Mouse (Mus musculus) kidney, postnatal 0 days (tissue): ENCODE data around the gene Zbtb37. TPM values are rescaled to one million over a fixed set of nuclear protein-coding genes. Genes with fewer than 3 reads are reported as not detected.
"Not testable (repeated sequence)": the region's sequence is repeated elsewhere in the genome, so short reads cannot be mapped to it uniquely, and the experiment has no call there.

Experiments
- ATAC-seq: fragments of 200-750 bp; cut with Nextera tagmentation; replicated peaks from 2 replicates; pipeline ENCODE4 v1.8.0; 2017; ENCODE audit warnings: low read depth, moderate number of reproducible peaks, moderate TSS enrichment, moderate library complexity; ENCODE audit not compliant: low FRiP score
- DNase-seq: peaks from one replicate; pipeline ENCODE4 v3.0.0-alpha.2; 2016; ENCODE audit warnings: low spot score
- H3K27ac ChIP-seq: fragments of 300-500 bp; sonication (generic); 2 replicates; pipeline ENCODE4 v1.5.1; 2014; ENCODE audit warnings: mild to moderate bottlenecking
- H3K27me3 ChIP-seq: fragments of 300-500 bp; sonication (generic); 2 replicates; pipeline ENCODE4 v1.6.1; 2014; ENCODE audit warnings: low read length, mixed read lengths; ENCODE audit not compliant: insufficient read depth
- H3K36me3 ChIP-seq: fragments of 300-500 bp; sonication (generic); 2 replicates; pipeline ENCODE4 v1.6.1; 2014; ENCODE audit warnings: low read length, mixed read lengths; ENCODE audit not compliant: insufficient read depth
- H3K4me1 ChIP-seq: fragments of 300-500 bp; sonication (generic); replicated peaks from 2 replicates; pipeline ENCODE4 v1.6.1; 2014; ENCODE audit warnings: antibody characterized with exemption, low read length, mixed read lengths; ENCODE audit not compliant: insufficient read depth
- H3K4me2 ChIP-seq: fragments of 300-500 bp; sonication (generic); 2 replicates; pipeline ENCODE4 v1.6.1; 2014; ENCODE audit warnings: mild to moderate bottlenecking, low read length, moderate library complexity, mixed read lengths
- H3K4me3 ChIP-seq: fragments of 300-500 bp; sonication (generic); replicated peaks from 2 replicates; pipeline ENCODE4 v1.5.1; 2014; ENCODE audit warnings: low read depth, low read length
- H3K9ac ChIP-seq: fragments of 300-500 bp; sonication (generic); 2 replicates; pipeline ENCODE4 v1.6.1; 2014; ENCODE audit warnings: low read depth, low read length
- H3K9me3 ChIP-seq: fragments of 300-500 bp; sonication (generic); replicated peaks from 2 replicates; pipeline ENCODE4 v1.6.1; 2016; ENCODE audit warnings: low read length, inconsistent platforms, mixed read lengths
- CTCF ChIP-seq: IDR thresholded peaks from 2 replicates; pipeline ENCODE4 v1.5.1; 2016; ENCODE audit warnings: antibody characterized with exemption, low read depth, mild to moderate bottlenecking, moderate library complexity
- WGBS: fragments of 180-500 bp; shearing (Covaris S2); extraction: QIAGEN DNeasy Blood & Tissue Kit; methylation state at CpG from one replicate; pipeline ENCODE4 v1.1.7; 2014; 5-methylcytosine and 5-hydroxymethylcytosine counted together
- polyA plus RNA-seq: library from polyadenylated mRNA; unstranded; fragments of >200 nt; fragmentation: Nextera tagmentation; extraction: Ambion mirVana; gene quantifications from 2 replicates; pipeline ENCODE4 v1.2.1, GENCODE M21; 2015

The Zbtb37 gene
- polyA plus RNA-seq, 1 experiment from 2014 or later: 7.4 TPM

DNA sequence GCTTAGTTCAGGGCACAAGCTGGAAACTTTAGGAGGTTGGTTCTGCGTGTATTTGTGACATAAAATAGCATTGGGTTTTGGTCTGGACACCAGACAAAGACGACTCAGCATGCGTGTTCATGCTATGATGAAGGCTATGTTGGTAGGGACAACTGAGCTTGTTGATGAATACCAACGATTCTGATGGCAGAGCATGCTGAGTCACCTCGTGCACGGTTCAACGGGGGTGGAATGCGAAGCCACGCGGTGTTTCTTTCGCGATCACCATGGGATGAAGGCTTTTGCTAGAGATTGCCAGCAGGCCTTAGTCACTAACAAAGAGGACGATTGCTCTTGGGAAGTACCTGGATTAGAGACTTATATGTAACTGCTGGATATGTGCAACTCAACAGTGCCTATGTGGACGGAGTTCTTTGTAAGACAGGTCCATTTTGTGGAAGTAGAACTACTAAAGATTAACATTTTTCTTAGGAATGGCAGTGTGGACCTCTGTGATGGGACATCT lies 684 bp upstream of the Zbtb37 start:
- peaks cover 6% of the 10 kb centered on the region; the same call in 1 of the 2 replicates for H3K4me1 ChIP-seq
- TF ChIP-seq CTCF: no peak
- H3K36me3 ChIP-seq: peaks cover 29% of the 10 kb centered on the region
- peak overlapping the region; percentile 95 for H3K27ac ChIP-seq
- ATAC-seq: peak; percentile 53
- 0% methylated on average over 14 of the region's 14 CpGs for WGBS
- H3K9me3 ChIP-seq: no peaks in the 10 kb centered on the region
- H3K4me2 ChIP-seq: peak overlapping the region; percentile 88
- no peaks in the 10 kb centered on the region for H3K27me3 ChIP-seq
- DNase-seq: peak; percentile 68
- H3K9ac ChIP-seq: peak overlapping the region; percentile 78
- H3K4me3 ChIP-seq: peak overlapping the region; percentile 81

DNA sequence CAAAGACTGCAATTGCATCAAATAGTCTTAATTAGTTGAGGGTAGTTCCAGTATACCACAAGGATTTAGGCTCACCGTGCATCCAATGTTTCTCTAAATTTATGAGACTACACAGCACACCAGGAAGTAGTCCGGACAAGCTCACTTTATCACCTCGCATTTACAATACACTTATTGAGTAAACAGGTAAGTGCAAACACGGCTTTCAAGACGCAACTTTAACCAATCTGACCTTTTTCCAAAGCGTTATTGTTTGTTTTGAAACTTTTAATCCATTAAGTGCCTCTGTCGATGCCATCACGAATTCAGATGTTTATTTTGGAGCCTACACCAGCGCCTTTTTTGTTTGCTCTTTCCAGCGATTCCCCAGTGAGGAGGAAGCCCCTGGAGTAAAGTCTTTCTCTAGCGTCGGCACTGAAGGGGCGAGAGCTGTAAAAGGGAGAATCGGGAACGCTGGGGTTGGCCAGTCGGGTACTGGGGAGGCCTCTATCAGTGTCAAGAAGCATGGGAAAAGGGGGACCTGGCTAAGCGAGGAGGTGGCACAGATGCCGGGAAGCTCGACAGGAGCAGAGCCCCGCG lies 704 bp downstream of the Zbtb37 start:
- H3K9me3 ChIP-seq: no peaks in the 10 kb centered on the region
- peak overlapping the region; percentile 69 for H3K4me2 ChIP-seq
- DNase-seq (peak; percentile 57), ATAC-seq (no peak)
- H3K4me3 ChIP-seq: peak overlapping the region; percentile 81
- H3K27me3 ChIP-seq: no peaks in the 10 kb centered on the region
- peak overlapping the region; percentile 95 for H3K27ac ChIP-seq
- WGBS: under 1% methylated on average over 21 of the region's 21 CpGs
- peak overlapping the region; percentile 81 for H3K9ac ChIP-seq
- TF ChIP-seq CTCF: no peak
- peaks cover 32% of the 10 kb centered on the region for H3K36me3 ChIP-seq
- peaks cover 6% of the 10 kb centered on the region; the same call in 1 of the 2 replicates for H3K4me1 ChIP-seq

DNA sequence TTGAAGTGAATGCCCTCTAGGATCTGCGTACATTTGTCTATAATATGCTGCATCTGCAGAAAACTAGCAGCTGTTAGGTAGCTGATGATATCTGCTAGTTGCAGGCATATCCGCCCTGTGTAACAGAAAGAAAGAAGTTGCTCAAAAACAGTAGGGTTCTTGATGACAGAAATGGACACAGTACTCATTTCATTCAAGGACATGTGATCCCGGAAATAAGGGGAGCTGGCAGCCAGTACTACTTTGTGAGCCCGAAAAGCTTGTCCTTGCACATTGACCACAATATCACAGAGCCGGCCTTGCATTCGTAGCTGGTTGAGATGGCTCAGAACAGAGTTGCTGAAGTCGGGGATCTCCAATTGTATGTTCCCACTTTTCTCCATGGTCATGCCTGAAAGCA lies 2.3 kb downstream of the Zbtb37 start:
- 89% methylated on average over 7 of the region's 7 CpGs for WGBS
- peaks cover 21% of the 10 kb centered on the region for H3K36me3 ChIP-seq
- DNase-seq: no peak

DNA sequence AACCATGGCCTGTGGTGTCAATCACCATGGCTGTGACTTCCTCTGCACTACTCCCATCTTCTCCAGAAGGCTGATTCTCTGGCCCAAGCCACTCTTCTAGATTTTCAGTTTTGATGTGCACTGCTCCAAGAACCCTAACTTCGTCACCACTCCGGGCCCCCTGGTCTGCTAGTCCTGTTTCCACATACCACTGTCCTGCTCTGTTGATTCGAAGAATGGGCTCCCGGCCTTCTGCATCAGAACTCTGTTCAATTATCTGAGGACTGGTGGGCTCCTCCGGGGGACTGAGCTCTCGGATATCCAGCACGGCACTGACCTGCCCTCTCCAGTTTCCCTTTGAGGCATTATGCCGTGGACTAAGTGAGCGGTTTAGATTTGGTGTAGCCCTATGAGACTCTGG lies 2.8 kb downstream of the Zbtb37 start:
- ATAC-seq (no peak), DNase-seq (no peak)
- Histone ChIP-seq H3K9ac (no peak overlapping the region), H3K4me2 (no peak overlapping the region), H3K9me3 (no peaks in the 10 kb centered on the region), H3K27ac (no peak overlapping the region), H3K4me1 (peaks cover 4% of the 10 kb centered on the region; the same call in 1 of the 2 replicates), H3K27me3 (no peaks in the 10 kb centered on the region), H3K36me3 (peaks cover 19% of the 10 kb centered on the region), H3K4me3 (no peak overlapping the region)
- WGBS: 79% methylated on average over 9 of the region's 9 CpGs
- no peak for TF ChIP-seq CTCF

More for the DNA sequence above, 2.3 kb downstream of the Zbtb37 start:
- Histone ChIP-seq H3K4me3 (no peak overlapping the region), H3K4me2 (no peak overlapping the region), H3K27me3 (no peaks in the 10 kb centered on the region), H3K4me1 (peaks cover 6% of the 10 kb centered on the region; the same call in 1 of the 2 replicates), H3K27ac (no peak overlapping the region), H3K9ac (no peak overlapping the region), H3K9me3 (no peaks in the 10 kb centered on the region)
- no peak for ATAC-seq
- no peak for TF ChIP-seq CTCF

DNA sequence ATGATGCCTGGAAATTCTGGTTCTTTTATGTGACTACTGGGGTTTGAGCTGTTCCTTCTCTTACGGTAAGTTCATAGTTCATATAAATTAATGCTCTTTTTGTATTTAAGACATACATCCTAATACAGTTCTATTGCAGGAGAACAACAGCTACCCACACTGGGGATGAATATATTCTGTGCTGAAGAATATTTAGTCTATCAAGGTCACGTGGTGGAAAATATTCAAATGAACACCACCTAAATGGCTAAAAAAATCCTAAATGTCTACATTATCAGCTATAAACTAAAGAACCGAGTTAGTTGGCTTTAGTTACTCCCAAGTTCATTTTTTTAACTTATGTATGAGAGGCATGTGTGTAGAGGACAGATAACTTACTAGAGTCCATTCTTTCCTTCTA lies 4.6 kb downstream of the Zbtb37 start:
- H3K9me3 ChIP-seq: no peaks in the 10 kb centered on the region
- H3K27ac ChIP-seq: no peak overlapping the region
- H3K4me2 ChIP-seq: no peak overlapping the region
- H3K27me3 ChIP-seq: no peaks in the 10 kb centered on the region
- H3K4me3 ChIP-seq: no peak overlapping the region
- no peak overlapping the region for H3K9ac ChIP-seq
- 94% methylated on average over 3 of the region's 3 CpGs for WGBS
- H3K4me1 ChIP-seq: no peaks in the 10 kb centered on the region
- peaks cover 15% of the 10 kb centered on the region for H3K36me3 ChIP-seq
- DNase-seq (no peak), ATAC-seq (no peak)
- TF ChIP-seq CTCF: no peak

DNA sequence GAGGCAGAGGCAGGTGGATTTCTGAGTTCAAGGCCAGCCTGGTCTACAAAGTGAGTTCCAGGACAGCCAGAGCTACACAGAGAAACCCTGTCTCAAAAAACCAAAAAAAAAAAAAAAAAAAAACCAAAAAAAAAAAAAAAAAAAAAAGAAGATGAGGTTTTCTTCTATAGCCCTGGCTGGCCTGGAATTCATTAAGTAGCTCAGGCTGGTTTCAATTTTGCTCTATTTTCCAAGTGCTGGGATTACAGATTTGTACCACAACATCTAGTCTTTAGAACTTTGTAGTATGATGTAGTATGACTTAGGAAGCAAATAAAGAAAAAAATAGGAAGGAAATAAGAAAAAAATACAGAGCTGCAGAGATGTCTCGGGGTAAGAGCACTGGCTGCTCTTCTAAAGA lies 6.2 kb downstream of the Zbtb37 start:
- not testable (repeated sequence) for H3K27ac ChIP-seq, ATAC-seq, H3K9ac ChIP-seq, H3K4me3 ChIP-seq, H3K27me3 ChIP-seq, H3K4me2 ChIP-seq, H3K9me3 ChIP-seq, DNase-seq, H3K4me1 ChIP-seq
- peaks cover 15% of the 10 kb centered on the region for H3K36me3 ChIP-seq
- 86% methylated on average over 1 of the region's 1 CpGs for WGBS
